Mouse (Mus musculus): Measurements from ENCODE around the gene H2-T22. TPM values are rescaled to one million over a fixed set of nuclear protein-coding genes. Genes with fewer than 3 reads are reported as not detected.
A peak's percentile ranks its signal among the peaks of the same experiment; 100 is the strongest.
"Not testable (repeated sequence)": the region's sequence is repeated elsewhere in the genome, so short reads cannot be mapped to it uniquely, and the experiment has no call there.

Gene H2-T22
- 14.0 and 15.4 TPM in 2 replicates for polyA plus RNA-seq (2016; fragmentation: Nextera tagmentation; extraction: Ambion mirVana)

GRCm38 (mm10) chr17:36042610-36043169 lies at the start of gene H2-T22, which contains the start of gene Gm6034:
H2-T22 (minus strand) TSS chr17:36042747.
Gm6034 (plus strand) TSS chr17:36042961.
- not testable (repeated sequence) for H3K36me3 ChIP-seq; H3K27me3 ChIP-seq; H3K4me1 ChIP-seq (replicated peaks); H3K27ac ChIP-seq; H3K9me3 ChIP-seq
- peak within 1 kb of the TSS; percentile 42 for H3K4me3 ChIP-seq (replicated peaks)
- ATAC-seq (ENCODE audit: insufficient number of reproducible peaks, insufficient read depth, low FRiP score, low TSS enrichment, low read depth): peak; percentile 94
- 3% methylated on average over 12 of the region's 12 CpGs for WGBS
- peak within 1 kb of the TSS; percentile 72 for H3K4me2 ChIP-seq
- peak within 1 kb of the TSS; percentile 55 for H3K9ac ChIP-seq (replicated peaks)

- H3K9ac ChIP-seq (replicated peaks); H3K36me3 ChIP-seq; H3K4me2 ChIP-seq; ATAC-seq (ENCODE audit: insufficient number of reproducible peaks, insufficient read depth, low FRiP score, low TSS enrichment, low read depth); H3K4me1 ChIP-seq (replicated peaks); H3K27me3 ChIP-seq; H3K27ac ChIP-seq; H3K9me3 ChIP-seq; H3K4me3 ChIP-seq (replicated peaks): not testable (repeated sequence)
- WGBS: no CpG with 5 or more reads among the region's 2 CpGs
These were observed 49.4 kb upstream of the H2-T22 start for GRCm38 (mm10) chr17:36091933-36092332.

- H3K4me1 ChIP-seq (replicated peaks); ATAC-seq (ENCODE audit: insufficient number of reproducible peaks, insufficient read depth, low FRiP score, low TSS enrichment, low read depth): not testable (repeated sequence)
- 71% methylated on average over 1 of the region's 1 CpGs for WGBS
These were observed 43.4 kb upstream of the H2-T22 start for GRCm38 (mm10) chr17:36085976-36086375.

GRCm38 (mm10) chr17:36083870-36084451 lies 41.4 kb upstream of the H2-T22 start:
- H3K4me3 ChIP-seq (replicated peaks): peak overlapping the region; percentile 52
- no peaks in the 10 kb centered on the region for H3K9me3 ChIP-seq
- H3K27ac ChIP-seq: no peak overlapping the region
- no peaks in the 10 kb centered on the region for H3K36me3 ChIP-seq
- WGBS: 1% methylated on average over 42 of the region's 42 CpGs
- peaks cover 4% of the 10 kb centered on the region; the same call in 1 of the 2 replicates for H3K4me1 ChIP-seq (replicated peaks)
- H3K4me2 ChIP-seq: peak overlapping the region; percentile 94
- 0 out of 2 replicates have a peak, but pooled peaks have one; percentile 20 for ATAC-seq (ENCODE audit: insufficient number of reproducible peaks, insufficient read depth, low FRiP score, low TSS enrichment, low read depth)
- peaks cover 50% of the 10 kb centered on the region for H3K27me3 ChIP-seq
- peak overlapping the region; percentile 52 for H3K9ac ChIP-seq (replicated peaks)

More at GRCm38 (mm10) chr17:36085976-36086375, 43.4 kb upstream of the H2-T22 start:
- not testable (repeated sequence) for H3K4me2 ChIP-seq; H3K9ac ChIP-seq (replicated peaks); H3K27ac ChIP-seq; H3K36me3 ChIP-seq; H3K4me3 ChIP-seq (replicated peaks); H3K9me3 ChIP-seq
- H3K27me3 ChIP-seq: peaks cover 47% of the 10 kb centered on the region

DNA sequence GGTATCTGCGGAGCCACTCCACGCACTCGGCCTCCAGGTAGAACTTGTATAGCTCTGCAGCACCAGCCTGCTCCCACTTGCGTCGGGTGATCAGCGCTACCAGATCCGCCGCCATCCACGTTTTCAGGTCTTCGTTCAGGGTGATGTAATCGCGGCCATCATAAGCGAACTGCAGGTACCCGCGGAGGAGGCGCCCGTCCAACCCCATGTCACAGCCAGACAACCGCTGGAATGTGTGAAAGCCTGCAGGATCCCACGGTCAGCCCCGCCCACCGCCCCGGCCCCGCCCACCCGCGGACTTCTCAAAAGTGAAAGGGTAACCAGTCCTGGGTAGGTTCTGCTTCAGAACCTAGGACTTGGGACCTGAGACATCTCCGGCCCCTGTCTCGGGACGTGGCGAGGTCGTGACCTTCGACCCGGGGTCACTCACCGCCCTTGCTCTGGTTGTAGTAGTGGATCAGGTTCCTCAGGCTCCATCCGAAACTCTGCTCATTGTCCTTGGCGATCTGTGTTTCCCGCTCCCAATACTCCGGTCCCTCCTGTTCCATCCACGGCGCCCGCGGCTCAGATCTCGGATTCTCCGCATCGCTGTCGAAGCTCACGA lies 40.8 kb upstream of the H2-T22 start:
- peaks cover 50% of the 10 kb centered on the region for H3K27me3 ChIP-seq
- 1% methylated on average over 46 of the region's 46 CpGs for WGBS
- peaks cover 4% of the 10 kb centered on the region; the same call in 1 of the 2 replicates for H3K4me1 ChIP-seq (replicated peaks)
- H3K4me3 ChIP-seq (replicated peaks): peak overlapping the region; percentile 52
- H3K9ac ChIP-seq (replicated peaks): peak overlapping the region; percentile 52
- no peaks in the 10 kb centered on the region for H3K36me3 ChIP-seq
- ATAC-seq (ENCODE audit: insufficient number of reproducible peaks, insufficient read depth, low FRiP score, low TSS enrichment, low read depth): peak; percentile 81
- no peak overlapping the region for H3K27ac ChIP-seq
- H3K4me2 ChIP-seq: peak overlapping the region; percentile 94
- H3K9me3 ChIP-seq: no peaks in the 10 kb centered on the region

DNA sequence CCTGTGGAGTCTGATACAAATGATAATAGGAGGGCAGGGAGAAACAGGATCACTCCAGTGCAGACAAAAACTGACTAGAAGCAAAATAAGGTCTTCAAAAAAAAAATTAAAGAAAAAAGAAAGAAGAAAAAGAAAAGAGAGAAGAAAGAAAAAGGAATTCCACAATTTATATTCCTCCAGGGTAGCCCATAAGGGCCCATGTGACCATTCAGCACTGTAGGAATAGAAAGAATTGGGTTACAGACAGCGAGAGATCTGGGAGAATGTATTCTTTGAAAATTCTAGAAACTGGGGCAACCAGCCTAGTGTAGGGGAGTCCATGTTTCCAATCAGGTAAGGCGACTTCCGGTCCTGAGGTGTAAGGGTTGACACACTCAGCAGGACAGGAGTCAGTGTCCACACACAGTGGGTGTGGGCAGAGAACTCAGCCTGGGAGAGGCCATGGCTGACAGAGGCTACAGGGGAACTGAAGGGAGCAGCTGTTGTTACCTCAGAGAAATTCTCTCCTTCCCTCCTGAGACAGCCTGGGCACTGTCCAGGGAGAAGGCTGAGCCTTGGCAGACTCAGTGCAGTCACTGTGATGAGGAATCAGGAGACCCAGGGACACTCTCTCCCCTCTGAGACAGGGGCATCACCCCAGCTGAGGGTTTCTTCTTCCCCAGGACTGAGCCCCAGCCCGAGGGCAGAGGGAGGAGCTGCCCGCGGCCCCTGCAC lies 40.1 kb upstream of the H2-T22 start:
- not testable (repeated sequence) for ATAC-seq (ENCODE audit: insufficient number of reproducible peaks, insufficient read depth, low FRiP score, low TSS enrichment, low read depth); H3K36me3 ChIP-seq; H3K9me3 ChIP-seq; H3K27ac ChIP-seq; H3K9ac ChIP-seq (replicated peaks); H3K4me1 ChIP-seq (replicated peaks)
- Histone ChIP-seq H3K4me3 (replicated peaks) (peak overlapping the region; percentile 52), H3K27me3 (peaks cover 50% of the 10 kb centered on the region), H3K4me2 (peak overlapping the region; percentile 94)
- WGBS: 25% methylated on average over 6 of the region's 6 CpGs

- H3K4me2 ChIP-seq; H3K9me3 ChIP-seq; H3K9ac ChIP-seq (replicated peaks); H3K36me3 ChIP-seq; ATAC-seq (ENCODE audit: insufficient number of reproducible peaks, insufficient read depth, low FRiP score, low TSS enrichment, low read depth); H3K27ac ChIP-seq; H3K4me3 ChIP-seq (replicated peaks); H3K4me1 ChIP-seq (replicated peaks): not testable (repeated sequence)
- H3K27me3 ChIP-seq: peaks cover 50% of the 10 kb centered on the region
These were observed 39.4 kb upstream of the H2-T22 start for GRCm38 (mm10) chr17:36081901-36082300.

GRCm38 (mm10) chr17:36060829-36061228 lies 18.3 kb upstream of the H2-T22 start:
- no peak for ATAC-seq (ENCODE audit: insufficient number of reproducible peaks, insufficient read depth, low FRiP score, low TSS enrichment, low read depth)
- no peak overlapping the region for H3K9ac ChIP-seq (replicated peaks)
- no peaks in the 10 kb centered on the region for H3K9me3 ChIP-seq
- 25% methylated on average over 2 of the region's 2 CpGs for WGBS
- H3K27ac ChIP-seq: no peak overlapping the region
- H3K4me2 ChIP-seq: no peak overlapping the region
- H3K36me3 ChIP-seq: no peaks in the 10 kb centered on the region
- no peaks in the 10 kb centered on the region for H3K27me3 ChIP-seq
- no peak overlapping the region for H3K4me3 ChIP-seq (replicated peaks)
- no peaks in the 10 kb centered on the region for H3K4me1 ChIP-seq (replicated peaks)

DNA sequence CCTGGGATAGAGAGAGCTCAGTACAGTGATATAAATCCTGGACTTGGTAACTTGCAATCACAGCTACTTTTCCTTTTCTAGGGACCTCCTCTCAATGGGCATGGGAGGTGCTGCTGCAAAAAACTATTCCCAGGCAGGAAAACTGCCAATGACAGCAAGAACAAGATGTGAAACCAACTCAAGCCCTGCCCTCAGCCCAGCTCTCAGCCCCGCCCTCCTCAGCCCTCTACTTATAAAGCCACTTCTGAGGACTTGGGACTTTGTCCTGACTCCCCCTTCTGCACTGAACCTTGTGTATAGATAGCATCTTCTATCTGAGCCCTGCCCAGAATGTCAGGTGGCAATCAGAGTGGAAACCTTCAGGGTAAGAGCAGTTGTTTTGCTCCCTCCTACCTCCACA lies 15.8 kb upstream of the H2-T22 start, which contains the start of gene Gm11127:
Gene Gm11127, minus strand, starts transcription at position 10 of the 400 bp plus-strand sequence.
- H3K4me2 ChIP-seq; H3K27ac ChIP-seq; H3K9ac ChIP-seq (replicated peaks); ATAC-seq (ENCODE audit: insufficient number of reproducible peaks, insufficient read depth, low FRiP score, low TSS enrichment, low read depth); H3K4me3 ChIP-seq (replicated peaks); H3K4me1 ChIP-seq (replicated peaks); H3K36me3 ChIP-seq; H3K27me3 ChIP-seq; H3K9me3 ChIP-seq: not testable (repeated sequence)
- 55% methylated on average over 1 of the region's 1 CpGs for WGBS

DNA sequence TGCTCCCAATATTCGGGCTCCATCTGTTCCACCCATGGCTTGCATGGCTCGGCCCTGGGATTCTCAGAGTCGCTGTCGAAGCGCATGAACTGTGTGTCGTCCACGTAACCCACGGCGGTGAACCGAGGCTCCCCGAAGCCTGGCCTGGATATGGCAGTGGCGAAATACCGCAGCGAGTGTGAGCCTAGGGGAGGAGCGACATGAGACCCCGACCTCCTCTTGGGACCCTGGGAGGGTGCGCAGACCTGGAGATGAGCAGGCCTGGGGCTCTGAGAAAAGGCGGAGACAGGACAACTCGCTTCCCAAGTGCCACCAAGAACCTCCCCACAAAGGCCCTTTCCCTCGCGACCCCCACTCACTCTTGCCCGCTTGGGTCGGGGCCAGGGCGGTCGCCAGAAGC lies 15.4 kb upstream of the H2-T22 start:
- not testable (repeated sequence) for H3K4me1 ChIP-seq (replicated peaks); H3K9me3 ChIP-seq; H3K27me3 ChIP-seq; H3K36me3 ChIP-seq; H3K4me2 ChIP-seq; H3K27ac ChIP-seq; ATAC-seq (ENCODE audit: insufficient number of reproducible peaks, insufficient read depth, low FRiP score, low TSS enrichment, low read depth); H3K4me3 ChIP-seq (replicated peaks); H3K9ac ChIP-seq (replicated peaks)
- WGBS: 90% methylated on average over 25 of the region's 25 CpGs

- peaks cover 6% of the 10 kb centered on the region; the same call in 1 of the 2 replicates for H3K4me1 ChIP-seq (replicated peaks)
- H3K27me3 ChIP-seq: peaks cover 7% of the 10 kb centered on the region; the same call in 1 of the 2 replicates
- no peaks in the 10 kb centered on the region for H3K9me3 ChIP-seq
- WGBS: 82% methylated on average over 3 of the region's 3 CpGs
- peak overlapping the region; percentile 72 for H3K4me2 ChIP-seq
- H3K36me3 ChIP-seq: no peaks in the 10 kb centered on the region
- H3K27ac ChIP-seq: no peak overlapping the region
- peak overlapping the region; percentile 34; the same call in 1 of the 2 replicates for H3K9ac ChIP-seq (replicated peaks)
- ATAC-seq (ENCODE audit: insufficient number of reproducible peaks, insufficient read depth, low FRiP score, low TSS enrichment, low read depth): no peak
- peak overlapping the region; percentile 42 for H3K4me3 ChIP-seq (replicated peaks)
These were observed 739 bp upstream of the H2-T22 start for GRCm38 (mm10) chr17:36043286-36043685.

Data from limb, embryonic 12.5 days (tissue).